Comparison of ENCODE assay signal across 18 mouse cellular contexts in genomic region chr4:89353935-89354334, GRCm38 (mm10). TPM values are rescaled to one million over a fixed set of nuclear protein-coding genes. Genes with fewer than 3 reads are reported as not detected.
DNase-seq lines count a peak whose midpoint lies in the region; ATAC-seq and TF ChIP-seq lines count a peak whose summit lies in the region.
"Had no signal": no experiment of that assay in that cellular context is flagged by ENCODE, and none has a peak within 500 bp of the region (broad histone marks: within the 10 kb centered on the region; RNA-seq: fewer than 3 reads in every experiment).

No protein-coding gene starts in this region.

- H3K9me3 ChIP-seq in CH12.LX (replicated peaks; ENCODE audit: low read length): no peaks in the 10 kb centered on the region
- H3K9me3 ChIP-seq: heart, embryonic 15.5 days; limb, embryonic 15.5 days; neural tube, embryonic 15.5 days had no signal

- TF ChIP-seq POLR2A in CH12.LX (IDR thresholded peaks at IDR 0.05; ENCODE audit: low read depth, low read length): no peak

- H3K27ac ChIP-seq in left cerebral cortex, adult 2 months: no peak overlapping the region
- H3K27ac ChIP-seq in CH12.LX (ENCODE audit: insufficient read depth, low read depth): no peak overlapping the region
- H3K27ac ChIP-seq: heart, embryonic 15.5 days; hindbrain, embryonic 14.5 days; limb, embryonic 15.5 days; neural tube, embryonic 15.5 days had no signal

- H3K4me2 ChIP-seq in CH12.LX (ENCODE audit: insufficient read depth, low read depth, poor library complexity, severe bottlenecking): no peak overlapping the region
- H3K4me2 ChIP-seq: heart, embryonic 15.5 days; hindbrain, embryonic 14.5 days; limb, embryonic 15.5 days; neural tube, embryonic 15.5 days had no signal

- intact Hi-C loops in left cerebral cortex, adult 2 months (cut with DNase I): no loop called here
- intact Hi-C loops in left cerebral cortex, postnatal 25 days (cut with DNase I): no loop called here

- ATAC-seq in megakaryocyte, adult 5-6 weeks (ENCODE audit: poor library complexity, severe bottlenecking): 0 out of 2 replicates have a peak, but pooled peaks have one; percentile 27
- ATAC-seq: forebrain, embryonic 16.5 days had no signal

- H3K9ac ChIP-seq in CH12.LX (ENCODE audit: insufficient read depth, low read depth): no peak overlapping the region; the same call in 1 of the 2 replicates
- H3K9ac ChIP-seq: heart, embryonic 15.5 days; hindbrain, embryonic 14.5 days; limb, embryonic 15.5 days; neural tube, embryonic 15.5 days had no signal

- TF ChIP-seq CTCF in left cerebral cortex, adult 2 months (IDR thresholded peaks at IDR 0.05): peak; percentile 49
- TF ChIP-seq CTCF in CH12.LX (conservative IDR thresholded peaks at IDR 0.05 in 1 of 2, IDR thresholded peaks at IDR 0.05 in 1 of 2; ENCODE audit: low read depth in 2 of 2, low read length in 2 of 2): peak; percentile 31 to 77; a peak in 2 of 4 replicates

- DNase-seq in left cerebral cortex, adult 2 months (ENCODE audit: extremely low spot score in 1 of 2, low spot score in 2 of 2): no peak
- no peak for DNase-seq in left cerebral cortex, postnatal 25 days (ENCODE audit: low spot score in 2 of 2)
- peak; percentile 63 for DNase-seq in A20 (ENCODE audit: low read depth, low spot score)
- no peak for DNase-seq in CH12.LX (ENCODE audit: extremely low read depth)
- DNase-seq in thymus, postnatal 10 days (ENCODE audit: low spot score in 2 of 2): no peak
- DNase-seq in frontal cortex, postnatal 25 days (ENCODE audit: low spot score in 2 of 2): no peak
- DNase-seq: cerebellum, adult 2 months; gastrocnemius, postnatal 25 days; kidney, adult 9 months; lung, postnatal 4 days; right cerebral cortex, adult 18-20 months had no signal

- H3K27me3 ChIP-seq in CH12.LX (replicated peaks): no peaks in the 10 kb centered on the region
- H3K27me3 ChIP-seq: heart, embryonic 15.5 days; limb, embryonic 15.5 days; neural tube, embryonic 15.5 days had no signal

- H3K4me1 ChIP-seq in CH12.LX (ENCODE audit: control insufficient read depth in 1 of 2, insufficient read depth in 2 of 2): peaks cover 7 to 31% of the 10 kb centered on the region in 2 experiments; a peak in 3 of 4 replicates
- H3K4me1 ChIP-seq: heart, embryonic 15.5 days; limb, embryonic 15.5 days; neural tube, embryonic 15.5 days had no signal

- no peaks in the 10 kb centered on the region for H3K79me2 ChIP-seq in CH12.LX (replicated peaks; ENCODE audit: control insufficient read depth, extremely low read depth, insufficient read depth, poor library complexity, severe bottlenecking)

- TF ChIP-seq EP300 in CH12.LX (IDR thresholded peaks at IDR 0.05; ENCODE audit: low read length): 0 out of 2 replicates have a peak, but pooled peaks have one; percentile 7

- dilution Hi-C loops in CH12.LX (cut with MboI; ENCODE audit: extremely low pct_ligation_motif_present, extremely low pct_unique_long_range_greater_than_20kb, low sequenced_read_pairs): no loop called here

- TF ChIP-seq RAD21 in CH12.LX (IDR thresholded peaks at IDR 0.05; ENCODE audit: low read depth, low read length): peak; percentile 92

- in situ Hi-C loops in CH12.LX (cut with MboI; ENCODE audit: low pct_ligation_motif_present, low pct_unique_long_range_greater_than_20kb, low sequenced_read_pairs): no loop called here

- no peak overlapping the region for H3K4me3 ChIP-seq in left cerebral cortex, adult 2 months
- H3K4me3 ChIP-seq in CH12.LX (replicated peaks in 1 of 3; ENCODE audit: low read depth in 2 of 3, low read length in 2 of 3, poor library complexity in 1 of 3): no peak overlapping the region
- H3K4me3 ChIP-seq: heart, embryonic 15.5 days; limb, embryonic 15.5 days; neural tube, embryonic 15.5 days had no signal

- H3K36me3 ChIP-seq in CH12.LX (replicated peaks in 1 of 2; ENCODE audit: control insufficient read depth in 1 of 2, insufficient read depth in 1 of 2, low read length in 1 of 2): no peaks in the 10 kb centered on the region
- H3K36me3 ChIP-seq: G1E; heart, embryonic 15.5 days; limb, embryonic 15.5 days; neural tube, embryonic 15.5 days had no signal

TF ChIP-seq in CH12.LX, 34 proteins besides CTCF, POLR2A, EP300 and RAD21:
- TF ChIP-seq IRF4 (IDR thresholded peaks at IDR 0.05; ENCODE audit: low read depth, low read length): peak; percentile 22; the same call in 1 of the 2 replicates
- TF ChIP-seq ZNF384 (IDR thresholded peaks at IDR 0.05; ENCODE audit: low read depth, low read length): no peak; the same call in 1 of the 2 replicates
- TF ChIP-seq ELF1 (IDR thresholded peaks at IDR 0.05; ENCODE audit: low read depth, low read length): peak; percentile 57
- TF ChIP-seq NRF1 (IDR thresholded peaks at IDR 0.05; ENCODE audit: low read depth, low read length): no peak
- no peak for TF ChIP-seq USF2 (conservative IDR thresholded peaks at IDR 0.05; ENCODE audit: low read depth, low read length)
- TF ChIP-seq MAFK (IDR thresholded peaks at IDR 0.05; ENCODE audit: insufficient replicate concordance, low read length): no peak
- TF ChIP-seq TBP (conservative IDR thresholded peaks at IDR 0.05; ENCODE audit: low read depth, low read length): 0 out of 2 replicates have a peak, but pooled peaks have one; percentile 35
- TF ChIP-seq ZC3H11A (IDR thresholded peaks at IDR 0.05; ENCODE audit: low read depth, low read length): peak; percentile 32; the same call in 1 of the 2 replicates
- TF ChIP-seq PAX5 (IDR thresholded peaks at IDR 0.05; ENCODE audit: low read length): no peak
- TF ChIP-seq SMC3 (IDR thresholded peaks at IDR 0.05; ENCODE audit: low read depth, low read length): peak; percentile 78
- no peak for TF ChIP-seq CHD1 (IDR thresholded peaks at IDR 0.05; ENCODE audit: low read depth, low read length)
- peak; percentile 18; the same call in 1 of the 2 replicates for TF ChIP-seq JUND (conservative IDR thresholded peaks at IDR 0.05; ENCODE audit: low read depth, low read length)
- TF ChIP-seq MXI1 (IDR thresholded peaks at IDR 0.05; ENCODE audit: low read depth, low read length): no peak
- TF ChIP-seq HCFC1 (IDR thresholded peaks at IDR 0.05; ENCODE audit: low read depth, low read length): 0 out of 2 replicates have a peak, but pooled peaks have one; percentile 12
- no peak for TF ChIP-seq BHLHE40 (IDR thresholded peaks at IDR 0.05; ENCODE audit: low read depth, low read length)

RNA-seq across cellular contexts. Expression of gene Cdkn2b, which starts 43.1 kb away (rescaled TPM):
- total RNA-seq in left cerebral cortex, adult 2 months (2021): 1 to 10 TPM in 1 of 2 experiments, under 1 TPM in 1; 0.91 to 1.6 TPM
- 1 to 10 TPM; 1.4 to 1.5 TPM for total RNA-seq in left cerebral cortex, postnatal 25 days (2021)
- total RNA-seq in CH12.LX (2012; rRNA removed) (not detected in 2 replicates), CH12.LX (2014; rRNA removed) (not detected in 2 replicates)
- not detected in 2 replicates for polyA plus RNA-seq in CH12.LX (2012; ENCODE audit: insufficient read length, low read depth)
- not detected in 2 replicates for total RNA-seq in megakaryocyte, adult 5-6 weeks (2015)
- total RNA-seq in megakaryocyte, adult 5-6 weeks (2017): 0.41 TPM in 1 of 2 replicates, not detected in the other
- polyA plus RNA-seq: G1E had no signal

RNA-seq across cellular contexts. Expression of gene Cdkn2a, which starts 59.5 kb away (rescaled TPM):
- total RNA-seq in left cerebral cortex, adult 2 months (2021): not detected
- not detected for total RNA-seq in left cerebral cortex, postnatal 25 days (2021)
- total RNA-seq in CH12.LX (2012; rRNA removed) (not detected in 2 replicates), CH12.LX (2014; rRNA removed) (not detected in 2 replicates)
- polyA plus RNA-seq in CH12.LX (2012; ENCODE audit: insufficient read length, low read depth): not detected in 2 replicates
- not detected in 2 replicates for total RNA-seq in megakaryocyte, adult 5-6 weeks (2015)
- not detected in 2 replicates for total RNA-seq in megakaryocyte, adult 5-6 weeks (2017)
- total RNA-seq: G1E; gastrocnemius, postnatal 25 days had no signal
- polyA plus RNA-seq: cerebellum, adult 2 months; forebrain, embryonic 16.5 days; G1E; heart, embryonic 15.5 days; hindbrain, embryonic 14.5 days; limb, embryonic 15.5 days; neural tube, embryonic 15.5 days had no signal
